Mouse (Mus musculus) midbrain, embryonic 10.5 days (tissue): ENCODE measurements at regions not wholly inside any gene's neighbourhood (a gene's known extent, or its start where the extent isn't known, plus 50 kb on each side); places are given as distances from the start of the nearest gene placed in this dataset.

Source experiments
- DNase-seq: peaks from one replicate; pipeline ENCODE4 v3.0.0-alpha.2; 2017; ENCODE audit warnings: low spot score
- H3K27ac ChIP-seq: fragments of 300-500 bp; sonication (generic); replicated peaks from 2 replicates; pipeline ENCODE4 v1.5.1; 2016; ENCODE audit warnings: mild to moderate bottlenecking
- H3K27me3 ChIP-seq: fragments of 300-500 bp; sonication (generic); 2 replicates; pipeline ENCODE4 v1.6.1; 2016; ENCODE audit warnings: low read depth, mild to moderate bottlenecking; ENCODE audit not compliant: poor library complexity, severe bottlenecking
- H3K36me3 ChIP-seq: fragments of 300-500 bp; sonication (generic); 2 replicates; pipeline ENCODE4 v1.6.1; 2016; ENCODE audit warnings: mild to moderate bottlenecking, moderate library complexity
- H3K4me1 ChIP-seq: fragments of 300-500 bp; sonication (generic); 2 replicates; pipeline ENCODE4 v1.6.1; 2016
- H3K4me3 ChIP-seq: fragments of 300-500 bp; sonication (generic); 2 replicates; pipeline ENCODE4 v1.5.1; 2016; ENCODE audit warnings: mild to moderate bottlenecking, moderate library complexity
- H3K9me3 ChIP-seq: fragments of 300-500 bp; sonication (generic); replicated peaks from 2 replicates; pipeline ENCODE4 v1.6.1; 2016; ENCODE audit warnings: mild to moderate bottlenecking
- WGBS: fragments of 180-500 bp; shearing (Covaris S2); methylation state at CpG from one replicate; pipeline ENCODE4 v1.1.7; 2016; 5-methylcytosine and 5-hydroxymethylcytosine counted together

DNA sequence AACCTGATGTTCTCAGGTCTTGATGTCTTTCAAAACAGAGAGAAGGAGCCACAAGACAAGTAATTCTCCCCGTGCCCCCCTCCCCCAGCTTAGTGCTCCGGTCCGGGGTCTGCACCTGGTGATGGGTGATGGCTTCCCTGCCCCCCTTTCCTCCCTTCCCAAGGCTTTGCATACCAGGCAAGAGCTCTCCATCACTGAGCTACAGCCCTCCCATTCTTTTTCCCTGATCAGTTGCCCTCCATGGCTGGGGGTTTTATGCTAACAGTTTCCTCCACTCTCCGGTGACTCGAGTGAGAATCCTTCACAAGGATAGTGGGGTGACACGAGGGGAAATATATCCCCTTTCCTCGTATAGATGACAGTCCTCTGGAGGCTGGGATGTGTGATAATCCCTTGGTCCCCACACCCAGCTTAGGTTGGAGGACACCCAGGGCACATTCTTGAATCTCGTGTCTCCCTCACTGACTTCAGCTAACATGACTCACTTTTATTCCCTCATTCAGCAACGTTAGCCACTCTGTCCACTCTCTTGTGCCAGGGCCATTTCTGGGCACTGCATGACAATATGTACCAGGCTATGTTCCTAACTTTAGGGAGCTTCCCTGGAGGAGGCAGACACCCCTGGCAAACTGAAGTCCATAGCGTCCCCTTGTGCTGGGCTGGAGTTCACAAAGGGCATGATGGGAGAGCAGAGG is 61.9 kb upstream of the Ampd3 start:
- no peak for DNase-seq
- H3K36me3 ChIP-seq = no peaks in the 10 kb centered on the region
- WGBS = 86% methylated on average over 10 of the region's 10 CpGs
- no peaks in the 10 kb centered on the region for H3K27me3 ChIP-seq
- no peaks in the 10 kb centered on the region for H3K9me3 ChIP-seq
- no peaks in the 10 kb centered on the region; the same call in 1 of the 2 replicates for H3K4me1 ChIP-seq
- no peak overlapping the region for H3K27ac ChIP-seq
- no peak overlapping the region for H3K4me3 ChIP-seq

DNA sequence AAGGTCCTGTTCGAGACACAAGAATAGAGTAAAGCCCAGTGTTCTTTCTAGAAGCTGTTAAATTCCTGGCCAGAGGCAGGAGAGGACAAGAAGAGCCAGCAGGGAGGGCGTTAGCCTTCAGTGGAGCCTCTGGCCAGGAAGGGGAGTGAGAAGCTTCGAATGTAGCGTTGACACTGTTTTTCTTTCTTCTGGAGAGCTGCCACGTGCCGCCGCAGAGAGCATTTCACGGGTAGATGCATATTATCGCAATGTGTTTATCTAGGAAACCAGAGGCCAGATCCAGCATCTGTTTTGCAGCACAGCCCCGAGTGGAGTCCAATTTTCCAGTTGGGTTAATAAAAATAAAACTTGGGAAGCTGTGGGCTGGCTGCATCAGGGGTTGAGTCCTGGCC is 61.3 kb upstream of the Ampd3 start:
- no peaks in the 10 kb centered on the region for H3K9me3 ChIP-seq
- no peaks in the 10 kb centered on the region; the same call in 1 of the 2 replicates for H3K4me1 ChIP-seq
- H3K27me3 ChIP-seq = no peaks in the 10 kb centered on the region
- no peak for DNase-seq
- 73% methylated on average over 10 of the region's 10 CpGs for WGBS
- no peak overlapping the region for H3K4me3 ChIP-seq
- H3K27ac ChIP-seq = no peak overlapping the region
- H3K36me3 ChIP-seq = no peaks in the 10 kb centered on the region

DNA sequence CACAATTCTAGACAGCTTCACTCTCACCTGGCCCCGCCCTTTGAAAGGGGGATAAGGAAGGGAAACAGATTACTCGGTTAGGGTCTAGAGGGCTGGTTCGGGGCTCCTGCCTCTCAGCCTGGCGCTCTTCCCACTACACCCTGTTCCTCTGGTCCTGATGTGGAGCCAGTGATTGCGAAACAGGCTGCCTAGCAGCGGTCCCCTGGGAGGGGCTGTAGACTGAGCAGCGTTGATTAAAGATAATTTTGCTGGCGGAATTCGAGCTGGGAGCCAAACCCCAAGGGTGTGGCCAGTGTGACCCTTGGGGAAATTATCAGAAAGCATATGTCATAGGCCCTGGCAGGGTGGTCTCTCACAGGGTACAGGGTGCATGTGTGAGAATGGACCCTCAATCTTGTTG is 59.9 kb upstream of the Ampd3 start:
- no peaks in the 10 kb centered on the region for H3K36me3 ChIP-seq

DNA sequence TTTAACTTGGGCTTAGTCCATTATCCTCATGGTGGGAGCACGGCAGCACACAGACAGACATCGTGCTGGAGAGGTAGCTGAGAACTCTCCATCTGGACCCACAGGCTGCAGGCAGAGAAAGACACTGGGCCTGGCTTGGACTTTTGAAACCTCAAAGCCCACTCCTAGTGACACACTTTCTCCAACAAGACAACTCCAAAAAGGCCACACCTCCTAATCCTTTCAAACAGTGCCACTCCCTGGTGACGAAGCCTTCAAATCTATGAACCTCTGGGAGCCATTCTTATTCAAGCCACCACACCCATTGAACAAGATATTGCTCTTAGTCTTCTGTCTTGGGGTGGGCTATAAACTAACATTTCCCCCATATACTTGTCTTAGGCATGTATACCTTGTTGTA is 59.2 kb upstream of the Ampd3 start:
- no peaks in the 10 kb centered on the region for H3K9me3 ChIP-seq
- DNase-seq = no peak
- H3K4me3 ChIP-seq = no peak overlapping the region
- 93% methylated on average over 3 of the region's 3 CpGs for WGBS
- H3K27ac ChIP-seq = no peak overlapping the region
- no peaks in the 10 kb centered on the region for H3K27me3 ChIP-seq
- H3K4me1 ChIP-seq = no peaks in the 10 kb centered on the region; the same call in 1 of the 2 replicates
- H3K36me3 ChIP-seq = no peaks in the 10 kb centered on the region

More for the DNA sequence above, 59.9 kb upstream of the Ampd3 start:
- no peaks in the 10 kb centered on the region for H3K9me3 ChIP-seq
- H3K27me3 ChIP-seq = no peaks in the 10 kb centered on the region
- H3K4me1 ChIP-seq = no peaks in the 10 kb centered on the region; the same call in 1 of the 2 replicates
- 85% methylated on average over 9 of the region's 9 CpGs for WGBS
- no peak overlapping the region for H3K4me3 ChIP-seq
- no peak overlapping the region for H3K27ac ChIP-seq
- DNase-seq = no peak

DNA sequence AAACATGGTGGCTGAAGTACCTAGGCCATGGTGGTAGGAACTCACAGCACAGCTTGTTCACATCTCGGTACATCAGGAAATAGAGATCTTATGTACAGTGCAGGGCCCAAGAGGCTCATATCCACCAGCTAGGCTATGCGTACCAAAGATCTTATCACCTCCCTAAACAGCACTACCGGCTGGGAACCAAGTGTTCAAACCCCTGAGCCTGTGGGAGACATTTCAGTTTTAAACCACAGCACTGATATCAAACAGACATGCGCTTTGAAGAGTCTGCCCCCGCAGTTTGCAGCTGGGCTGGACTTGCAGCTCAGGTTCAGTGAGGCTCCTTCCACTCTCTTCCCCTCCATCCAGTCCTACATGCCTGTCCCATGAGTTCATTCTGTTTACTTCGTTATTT is 58.4 kb upstream of the Ampd3 start:
- H3K4me3 ChIP-seq = no peak overlapping the region
- DNase-seq = no peak
- no peaks in the 10 kb centered on the region for H3K27me3 ChIP-seq
- no peaks in the 10 kb centered on the region for H3K36me3 ChIP-seq
- H3K27ac ChIP-seq = no peak overlapping the region
- H3K9me3 ChIP-seq = no peaks in the 10 kb centered on the region
- WGBS = 92% methylated on average over 6 of the region's 6 CpGs
- H3K4me1 ChIP-seq = no peaks in the 10 kb centered on the region; the same call in 1 of the 2 replicates

DNA sequence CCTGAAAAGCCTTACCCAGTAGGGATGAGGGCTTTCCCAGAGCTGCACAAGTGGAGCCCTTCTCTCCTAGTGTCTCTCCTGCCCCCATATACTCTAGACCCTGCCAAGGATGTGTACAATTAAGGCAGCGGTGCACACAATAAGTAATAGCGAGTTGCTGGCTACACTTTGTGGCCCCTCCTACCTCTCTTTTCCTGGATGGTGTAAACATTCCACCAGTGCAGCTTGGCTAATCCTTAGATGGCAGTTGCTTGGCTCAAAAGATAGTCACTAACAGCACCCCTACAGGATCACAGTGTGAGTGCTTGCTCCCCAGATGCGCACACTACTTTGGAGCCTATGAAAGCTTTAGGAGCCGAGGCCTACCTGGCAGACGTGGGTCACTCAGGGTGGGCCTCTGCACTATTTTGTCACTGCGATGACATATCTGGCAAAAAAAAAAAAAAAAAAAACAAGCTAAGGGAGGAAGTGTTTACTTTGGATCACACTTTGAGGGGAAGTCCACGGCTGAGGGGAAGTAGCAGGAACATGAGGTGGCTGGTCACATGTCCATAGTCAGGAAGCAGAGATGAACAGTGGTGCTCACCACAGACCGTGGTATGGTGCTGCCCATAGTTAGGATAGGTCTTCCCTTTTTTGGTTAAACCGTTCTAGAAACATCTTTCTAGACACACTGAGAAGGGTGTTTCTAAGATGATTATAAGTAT is 57.6 kb upstream of the Ampd3 start:
- Histone ChIP-seq H3K27ac (no peak overlapping the region), H3K27me3 (no peaks in the 10 kb centered on the region), H3K36me3 (no peaks in the 10 kb centered on the region), H3K4me3 (no peak overlapping the region), H3K9me3 (no peaks in the 10 kb centered on the region), H3K4me1 (no peaks in the 10 kb centered on the region; the same call in 1 of the 2 replicates)
- 87% methylated on average over 9 of the region's 9 CpGs for WGBS
- DNase-seq = no peak

DNA sequence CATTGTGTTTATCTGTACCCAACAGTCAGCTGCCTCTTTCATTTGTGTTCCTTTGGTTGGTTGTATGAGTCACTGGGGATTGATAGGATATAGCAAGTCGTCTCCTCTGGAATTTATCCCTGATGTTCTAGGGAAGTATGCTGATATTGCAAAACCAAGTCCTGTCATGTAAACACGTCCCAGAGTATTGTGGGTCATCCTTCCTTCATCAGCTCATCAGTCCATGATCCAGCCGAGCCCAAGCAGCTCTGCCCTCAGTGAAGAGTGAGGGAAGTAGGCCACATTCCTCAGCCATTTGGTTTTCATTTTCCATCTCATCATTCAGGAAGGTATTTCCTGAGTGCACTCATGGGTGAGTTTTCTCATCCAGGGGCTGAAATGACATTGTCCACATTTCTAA is 54.3 kb upstream of the Ampd3 start:
- WGBS = 65% methylated on average over 3 of the region's 3 CpGs
- DNase-seq = no peak
- no peaks in the 10 kb centered on the region; the same call in 1 of the 2 replicates for H3K27me3 ChIP-seq
- H3K27ac ChIP-seq = no peak overlapping the region
- no peaks in the 10 kb centered on the region for H3K36me3 ChIP-seq
- H3K9me3 ChIP-seq = no peaks in the 10 kb centered on the region
- no peaks in the 10 kb centered on the region for H3K4me1 ChIP-seq
- no peak overlapping the region for H3K4me3 ChIP-seq

DNA sequence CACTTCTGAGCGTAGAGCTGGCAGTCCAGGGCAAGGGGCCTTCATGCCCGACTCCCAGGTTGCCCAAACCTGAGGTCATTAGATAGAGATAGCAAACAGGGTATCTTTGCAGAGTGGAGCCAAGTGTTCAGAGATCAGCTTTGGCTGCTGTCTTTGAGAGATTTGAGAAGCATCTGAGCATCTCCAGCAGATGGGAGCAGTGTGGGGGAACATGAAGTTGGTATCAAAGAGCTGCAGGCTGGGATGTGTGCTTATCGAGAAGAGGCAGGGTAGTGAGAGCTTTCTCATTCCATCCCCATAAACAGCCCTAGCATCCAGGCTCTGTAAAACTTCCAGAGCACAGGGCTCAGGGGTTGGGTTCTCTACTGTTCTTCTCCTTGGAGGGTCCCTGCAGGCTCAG is 52.9 kb upstream of the Ampd3 start:
- H3K36me3 ChIP-seq = no peaks in the 10 kb centered on the region
- no peak for DNase-seq
- H3K4me3 ChIP-seq = no peak overlapping the region
- H3K27me3 ChIP-seq = no peaks in the 10 kb centered on the region; the same call in 1 of the 2 replicates
- 90% methylated on average over 3 of the region's 3 CpGs for WGBS
- H3K4me1 ChIP-seq = no peaks in the 10 kb centered on the region
- H3K9me3 ChIP-seq = no peaks in the 10 kb centered on the region
- no peak overlapping the region for H3K27ac ChIP-seq

DNA sequence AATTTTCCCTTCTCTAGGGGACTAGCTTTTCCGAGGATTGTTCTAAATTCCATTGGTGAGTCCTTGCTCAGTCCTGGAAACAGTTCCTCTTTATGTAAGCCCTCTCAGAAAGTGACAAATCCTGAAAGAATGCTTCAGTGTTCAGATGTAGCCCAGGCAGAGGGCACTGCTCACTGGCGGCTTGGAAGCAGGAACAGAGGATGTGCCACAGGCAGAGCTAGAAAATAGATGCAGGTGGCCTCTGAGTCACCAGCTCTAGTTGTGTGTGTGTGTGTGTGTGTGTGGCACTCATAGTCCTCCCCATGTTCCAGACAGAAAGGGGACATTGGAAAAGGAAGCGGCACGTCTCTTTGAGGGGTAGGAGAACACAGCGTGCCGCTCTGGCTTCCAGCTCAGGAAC is 52.5 kb upstream of the Ampd3 start:
- no peaks in the 10 kb centered on the region; the same call in 1 of the 2 replicates for H3K27me3 ChIP-seq
- H3K4me3 ChIP-seq = no peak overlapping the region
- H3K27ac ChIP-seq = no peak overlapping the region
- no peaks in the 10 kb centered on the region for H3K36me3 ChIP-seq
- WGBS = 82% methylated on average over 6 of the region's 6 CpGs
- H3K9me3 ChIP-seq = no peaks in the 10 kb centered on the region
- H3K4me1 ChIP-seq = no peaks in the 10 kb centered on the region
- DNase-seq = no peak

DNA sequence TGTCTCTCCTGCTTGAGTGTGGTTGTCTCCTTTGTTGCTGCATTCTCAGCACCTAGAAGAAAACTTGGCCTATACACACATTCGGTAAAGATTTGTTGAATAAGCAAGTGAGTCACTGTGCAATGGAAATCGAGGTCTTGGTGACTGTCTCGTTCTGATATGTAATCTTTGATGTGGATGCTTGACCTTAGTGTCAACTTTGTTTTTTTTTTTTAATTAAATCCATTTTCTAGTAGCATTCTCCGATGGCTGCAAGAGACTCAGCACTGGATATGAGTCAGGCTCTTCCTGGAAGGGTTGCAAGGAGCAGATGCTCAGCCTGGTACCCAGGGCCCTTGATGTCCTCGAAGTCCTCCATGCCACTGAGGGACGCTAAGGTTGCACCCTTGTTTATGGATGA is 50.9 kb upstream of the Ampd3 start:
- no peak overlapping the region for H3K27ac ChIP-seq
- WGBS = 83% methylated on average over 6 of the region's 6 CpGs
- no peak for DNase-seq

More for the DNA sequence above, 50.9 kb upstream of the Ampd3 start:
- no peaks in the 10 kb centered on the region for H3K9me3 ChIP-seq
- H3K27me3 ChIP-seq = no peaks in the 10 kb centered on the region; the same call in 1 of the 2 replicates
- H3K4me3 ChIP-seq = no peak overlapping the region
- no peaks in the 10 kb centered on the region for H3K4me1 ChIP-seq
- H3K36me3 ChIP-seq = no peaks in the 10 kb centered on the region
